Mouse (Mus musculus) thymus, postnatal 10 days (tissue): Measurements from ENCODE around the gene Rasa2.
"Not testable (repeated sequence)": the region's sequence is repeated elsewhere in the genome, so short reads cannot be mapped to it uniquely, and the experiment has no call there.

Experiments used
- DNase-seq, 2 experiments: peaks; one replicate each; pipeline ENCODE4 v3.0.0; 2021; ENCODE audit warnings: low spot score in 2 of 2

Rasa2 gene

DNA sequence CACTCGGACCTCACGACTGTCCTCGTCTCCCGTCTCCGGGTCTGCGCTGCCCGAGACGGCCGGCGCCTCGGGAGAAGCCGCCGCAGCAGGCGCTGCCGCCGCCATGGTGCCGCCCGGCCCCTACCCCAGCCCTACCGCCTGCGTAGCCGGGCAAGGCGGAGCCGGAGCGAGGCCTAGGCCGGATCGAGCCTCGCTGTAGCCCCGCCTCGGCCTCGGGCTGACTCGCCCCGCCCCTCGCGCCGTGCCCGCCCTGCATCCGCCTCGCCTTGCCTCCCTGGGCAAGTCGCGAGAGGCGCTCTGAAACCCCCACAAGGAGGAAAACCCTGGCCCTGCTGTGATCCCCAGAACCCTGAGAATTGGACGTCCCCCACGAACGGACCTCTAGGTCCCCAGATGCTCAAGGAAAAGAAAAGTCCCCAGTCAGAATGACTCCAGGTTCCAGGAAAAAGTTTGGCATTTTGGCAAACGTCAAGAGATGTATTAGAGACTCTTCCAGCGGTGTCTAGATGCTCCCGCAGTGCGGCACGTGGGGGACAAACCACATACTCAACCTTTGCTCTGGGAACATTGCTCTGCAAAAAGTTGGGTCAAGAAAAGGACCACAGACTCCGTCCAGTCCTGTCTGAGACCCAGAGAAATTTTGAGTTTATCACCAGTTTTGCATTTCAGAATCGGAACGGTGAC, at the start of gene Rasa2:
Rasa2 (minus strand) TSS at position 229 of the 684 bp plus-strand sequence.
- peak; percentile 92 to 94 for DNase-seq

DNA sequence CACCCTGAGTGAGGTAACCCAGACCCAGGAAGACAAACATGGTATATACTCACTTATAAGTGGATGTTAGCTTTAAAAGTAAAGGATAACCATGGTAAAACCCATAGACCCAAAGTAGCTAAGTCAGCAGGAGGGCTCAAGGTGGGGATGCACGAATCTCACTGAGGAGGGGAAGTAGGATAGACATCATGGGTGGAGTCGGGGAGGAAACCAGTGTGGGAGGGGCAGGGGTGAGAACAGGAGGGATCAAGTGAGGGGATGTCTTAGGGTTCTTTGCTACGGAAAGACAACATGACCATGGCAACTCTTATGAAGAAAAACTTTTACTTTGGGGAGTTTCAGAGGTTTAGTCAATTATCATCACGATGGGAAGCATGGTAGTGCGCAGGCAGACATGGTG, 47.2 kb upstream of the Rasa2 start:
- no peak for DNase-seq

DNA sequence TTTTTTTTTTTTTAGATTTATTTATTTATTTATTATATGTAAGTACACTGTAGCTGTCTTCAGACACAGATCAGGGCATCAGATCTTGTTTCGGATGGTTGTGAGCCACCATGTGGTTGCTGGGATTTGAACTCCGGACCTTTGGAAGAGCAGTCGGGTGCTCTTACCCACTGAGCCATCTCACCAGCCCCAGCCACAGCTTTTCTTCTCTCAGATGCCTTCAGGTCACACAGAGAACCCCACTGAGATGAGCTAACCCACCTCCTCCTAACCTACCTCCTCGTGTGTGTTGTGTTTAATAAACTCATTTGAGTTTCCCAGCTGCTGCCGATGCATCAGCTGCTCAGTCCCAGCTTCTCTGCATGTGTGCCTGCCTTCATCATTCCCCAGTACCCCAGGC, 46.3 kb upstream of the Rasa2 start:
- not testable (repeated sequence) for DNase-seq

DNA sequence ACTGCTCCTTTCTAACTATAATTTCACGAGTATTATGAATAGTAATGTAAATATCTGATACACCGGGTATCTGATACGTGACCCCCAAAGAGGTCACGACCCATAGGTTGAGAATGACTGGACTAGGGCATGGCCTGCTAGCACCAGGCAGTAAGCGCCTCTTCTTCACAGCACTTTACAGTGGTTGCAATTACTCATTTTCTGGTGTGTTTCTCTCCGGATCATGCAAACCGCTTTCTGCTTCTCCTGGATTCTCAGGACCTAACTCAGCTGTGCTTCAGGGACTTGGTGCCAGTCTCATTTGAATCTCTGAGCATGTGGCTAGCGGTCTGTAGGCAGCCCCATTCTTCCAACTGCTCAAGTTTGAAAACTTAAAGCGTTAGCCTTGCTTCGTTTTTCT, 45.3 kb upstream of the Rasa2 start:
- DNase-seq: no peak

DNA sequence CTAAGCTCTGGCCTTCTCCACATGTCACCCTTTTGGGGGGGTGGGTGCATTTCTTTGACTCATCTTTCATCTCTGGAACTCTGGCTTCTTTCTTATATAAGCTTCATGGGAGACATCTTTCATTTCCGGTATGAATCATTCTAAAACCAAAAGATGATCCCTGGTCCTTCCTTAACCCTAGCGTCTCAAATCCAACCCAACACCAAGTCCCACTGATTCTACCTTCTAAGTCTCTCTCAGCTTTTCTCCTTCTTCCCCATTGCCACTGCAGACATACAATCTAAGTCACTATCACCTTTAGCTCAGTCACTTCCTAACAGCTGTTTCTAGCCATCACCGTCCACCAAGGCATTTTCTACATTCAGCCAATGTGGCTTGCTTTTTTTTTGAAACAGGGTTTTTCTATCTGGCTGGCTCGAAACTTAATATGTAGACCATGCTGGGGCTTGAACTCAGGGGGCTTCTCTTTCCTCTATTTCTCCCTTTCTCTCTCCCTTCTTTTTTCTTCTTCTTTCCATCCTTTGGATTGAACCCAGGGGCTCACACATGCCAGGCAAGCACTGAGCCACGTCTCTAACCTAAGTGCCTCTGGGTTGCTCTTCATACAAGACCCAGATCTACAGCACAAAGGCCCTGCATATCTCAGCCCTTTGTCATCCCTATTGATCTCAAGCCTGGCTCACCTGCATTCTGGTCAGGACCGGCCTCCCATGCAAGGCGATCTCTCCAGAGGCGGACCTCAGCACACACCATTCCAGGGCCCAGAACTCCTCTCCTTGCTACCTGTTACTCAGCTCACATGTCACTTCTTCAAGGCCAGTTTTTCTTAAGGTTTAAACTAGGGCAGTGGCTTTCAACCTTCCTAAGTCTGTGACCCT, 44.6 kb upstream of the Rasa2 start:
- DNase-seq: no peak

DNA sequence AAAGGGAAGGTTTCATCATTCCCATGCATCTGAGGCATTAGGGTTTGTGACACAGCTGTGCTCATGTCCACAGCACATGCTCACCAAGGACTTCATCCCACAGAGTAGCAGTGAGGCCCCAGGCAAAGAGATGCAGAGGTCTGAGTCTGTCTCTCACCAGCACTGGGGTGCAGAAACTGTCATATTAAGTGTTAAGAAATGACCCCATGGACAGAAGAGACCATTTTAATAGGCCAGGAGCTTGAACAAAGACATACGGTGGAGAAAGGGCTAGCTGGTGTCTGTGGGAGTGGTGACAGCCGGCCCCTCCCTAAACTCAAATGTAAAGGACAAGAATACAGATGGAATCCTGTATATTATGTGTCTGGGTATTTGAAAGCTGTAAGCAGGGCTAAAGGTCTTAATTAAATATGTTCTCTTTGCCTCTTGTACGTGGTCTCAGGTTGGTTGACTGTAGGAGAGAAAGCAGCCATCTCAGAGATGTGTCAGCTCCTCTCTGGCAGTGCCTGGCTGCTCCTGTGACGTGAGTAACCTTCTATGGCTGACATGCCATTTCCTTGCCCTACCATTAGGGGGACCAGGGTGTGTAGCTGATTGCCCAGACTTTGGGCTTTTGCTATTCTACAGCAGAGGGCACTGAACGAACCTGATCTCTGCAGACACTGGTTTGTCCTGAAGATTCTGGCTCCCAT, 43.8 kb upstream of the Rasa2 start:
- peak; percentile 58 to 73 for DNase-seq

DNA sequence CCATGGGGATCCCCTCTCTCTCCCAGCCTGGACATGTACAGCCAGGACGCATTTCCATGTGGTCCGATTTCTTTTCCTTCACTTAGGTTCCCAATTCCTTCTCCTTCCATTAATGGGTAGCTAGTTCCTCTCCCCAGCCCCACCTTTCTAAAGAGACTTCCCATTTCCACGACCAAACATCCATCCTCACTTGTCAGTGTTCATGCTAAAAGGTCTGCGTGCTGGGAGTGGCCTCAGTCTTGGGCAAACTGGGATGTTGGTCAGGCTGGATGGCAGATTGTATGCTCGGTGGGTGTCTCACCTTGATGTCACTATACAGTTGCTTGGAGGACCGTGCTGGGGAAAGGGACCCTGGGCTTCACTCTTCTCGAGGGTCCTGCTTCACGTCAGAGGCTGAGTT, 42.9 kb upstream of the Rasa2 start:
- DNase-seq: no peak

DNA sequence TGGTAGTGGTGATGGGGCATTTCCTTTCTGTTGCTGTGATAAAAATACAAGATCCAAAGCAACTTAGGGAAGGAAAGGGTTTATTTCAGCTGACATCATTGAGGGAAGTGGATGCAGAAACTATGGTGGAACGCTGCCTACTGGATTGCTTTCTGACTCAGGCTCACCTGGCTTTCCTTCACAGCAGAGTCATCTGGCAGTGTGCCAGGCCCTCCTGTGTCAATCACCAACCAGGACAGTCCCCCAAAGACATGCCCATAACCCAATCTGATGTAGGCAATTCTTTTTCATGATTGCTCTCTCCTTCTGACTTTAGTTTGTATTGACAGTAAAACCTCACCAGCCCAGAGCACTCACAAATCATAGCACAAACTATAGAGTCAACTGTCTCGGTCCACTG, 41.0 kb upstream of the Rasa2 start:
- no peak for DNase-seq

DNA sequence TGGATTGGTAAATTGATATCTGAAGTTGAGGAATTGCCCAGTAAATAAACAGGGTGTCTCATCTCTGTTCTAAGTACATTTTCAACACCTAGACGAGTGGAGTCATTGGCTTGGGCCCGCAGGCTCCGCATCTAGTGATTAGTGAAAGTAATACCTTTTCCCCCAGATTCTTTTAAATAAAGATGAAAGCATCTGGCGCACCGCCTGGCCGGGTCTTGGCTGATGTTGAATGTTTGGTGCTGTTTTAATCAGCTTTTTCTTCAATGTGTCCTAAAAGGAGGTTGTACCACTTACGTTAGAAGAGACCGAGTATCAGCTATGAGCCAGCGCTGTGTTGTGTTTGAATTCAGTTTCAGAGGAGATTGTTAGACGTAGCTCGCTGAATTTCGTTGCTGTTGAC, 39.8 kb upstream of the Rasa2 start:
- DNase-seq: no peak

DNA sequence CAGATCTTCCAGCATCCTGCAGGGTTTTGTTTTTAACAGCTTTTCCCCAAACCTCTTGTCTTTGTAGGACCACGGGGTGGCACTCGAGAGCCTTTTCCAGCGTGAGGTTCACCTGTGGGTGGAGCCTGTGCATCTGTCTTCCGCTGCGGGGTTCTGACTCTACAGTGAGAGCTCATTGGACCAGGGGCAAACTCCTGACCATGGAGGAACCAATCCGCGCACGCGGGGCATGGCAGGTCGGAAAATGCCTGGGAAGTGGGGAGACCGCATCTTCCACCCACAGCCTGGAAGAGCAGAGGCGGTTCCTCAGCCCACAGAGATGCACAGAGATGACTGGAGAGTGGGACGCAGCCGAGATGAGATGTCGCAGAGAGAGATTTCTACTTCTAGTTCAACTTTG, 38.5 kb upstream of the Rasa2 start:
- peak; percentile 94 to 96 for DNase-seq

DNA sequence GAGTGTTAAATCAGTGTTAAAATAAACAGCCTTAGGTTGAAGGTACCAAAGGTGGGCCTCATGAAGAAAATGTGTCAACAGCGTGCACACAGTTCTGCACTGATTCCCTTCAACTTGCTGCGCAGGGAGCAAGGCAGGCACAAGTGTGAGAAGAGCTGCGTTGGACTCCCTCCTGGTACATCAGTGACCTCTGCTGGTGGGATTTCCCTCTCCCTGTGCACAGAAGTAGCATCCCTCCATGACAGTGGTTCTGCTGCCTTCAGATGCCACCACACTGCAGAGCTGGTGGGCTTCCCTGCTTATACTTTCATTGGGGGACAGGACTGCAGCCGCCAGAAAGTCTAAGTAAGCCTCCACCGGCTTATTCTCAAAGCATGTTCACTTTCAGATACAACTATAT, 37.2 kb upstream of the Rasa2 start:
- DNase-seq: peak; percentile 54 to 77

DNA sequence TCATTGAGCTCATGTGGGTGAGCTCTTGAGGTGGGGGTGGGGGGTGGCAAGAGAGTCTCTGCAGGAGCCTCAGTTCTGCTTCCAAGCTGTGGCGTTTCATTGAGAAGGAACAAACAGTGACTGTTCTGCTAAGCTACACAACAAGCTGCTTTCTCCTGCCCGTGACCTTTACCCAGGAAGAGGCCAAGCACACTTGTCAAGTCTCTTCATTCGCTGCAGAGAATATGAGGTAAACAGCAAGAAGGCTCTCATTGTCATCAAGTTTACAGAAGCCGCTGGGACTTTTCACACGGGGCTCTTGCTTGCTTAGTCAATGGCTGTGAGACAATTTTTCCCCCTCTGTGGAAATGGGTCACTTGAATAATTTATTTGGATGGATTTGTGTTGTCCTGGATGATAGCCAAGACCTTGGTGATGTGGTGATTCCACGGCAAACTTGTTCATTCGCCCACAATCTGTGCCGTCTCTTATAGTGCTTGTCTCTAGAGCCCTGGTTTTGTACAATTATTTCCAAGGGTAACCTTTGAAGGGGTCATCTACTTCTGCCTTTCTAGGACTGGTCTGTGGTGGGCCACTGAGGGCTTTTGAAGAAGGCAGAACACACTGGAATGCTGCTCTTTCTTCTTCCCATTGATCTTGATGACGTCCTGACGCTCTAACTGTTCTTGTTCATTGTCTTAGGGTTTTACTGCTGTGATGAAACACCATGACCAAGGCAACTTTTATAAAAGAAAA, 29.3 kb upstream of the Rasa2 start:
- no peak for DNase-seq

DNA sequence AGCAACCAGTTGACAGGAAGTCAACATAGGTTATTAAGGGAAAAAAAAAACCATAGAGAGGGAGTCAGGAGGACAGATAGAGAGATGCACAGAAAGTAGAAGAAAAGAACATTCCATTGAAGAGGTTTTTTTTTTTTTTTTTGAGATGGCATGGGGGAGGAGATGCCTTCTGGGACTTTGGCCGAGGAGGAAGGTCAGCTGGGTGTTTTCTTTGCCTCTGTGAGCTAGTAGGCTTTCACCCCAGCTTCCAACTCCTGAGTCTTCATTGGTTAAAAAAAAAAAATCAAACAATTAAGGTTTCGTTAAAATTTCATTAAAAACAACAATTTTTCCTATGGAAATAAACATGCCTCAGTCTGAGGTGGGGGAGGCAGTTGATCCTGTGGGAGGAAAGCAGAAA, 28.4 kb upstream of the Rasa2 start:
- DNase-seq: no peak

DNA sequence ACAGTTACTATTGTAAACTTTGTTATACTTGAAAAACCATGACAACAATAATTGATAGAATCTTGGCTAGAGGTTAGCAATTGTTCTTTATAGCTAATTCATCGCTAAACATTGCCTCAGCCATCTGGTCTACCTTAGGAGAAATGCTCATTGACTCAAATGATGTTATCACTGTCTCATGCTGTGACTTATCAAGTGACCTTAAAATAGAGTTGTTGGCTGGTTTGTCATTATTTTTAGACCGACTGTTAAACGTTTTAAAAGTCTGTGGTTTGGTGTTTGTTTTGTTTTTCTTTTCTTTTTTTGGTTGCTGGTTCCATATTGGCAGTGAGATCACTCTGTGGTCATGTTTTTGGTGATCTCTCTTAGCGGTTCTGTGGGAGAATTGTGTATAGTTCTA, 22.1 kb upstream of the Rasa2 start:
- no peak for DNase-seq

DNA sequence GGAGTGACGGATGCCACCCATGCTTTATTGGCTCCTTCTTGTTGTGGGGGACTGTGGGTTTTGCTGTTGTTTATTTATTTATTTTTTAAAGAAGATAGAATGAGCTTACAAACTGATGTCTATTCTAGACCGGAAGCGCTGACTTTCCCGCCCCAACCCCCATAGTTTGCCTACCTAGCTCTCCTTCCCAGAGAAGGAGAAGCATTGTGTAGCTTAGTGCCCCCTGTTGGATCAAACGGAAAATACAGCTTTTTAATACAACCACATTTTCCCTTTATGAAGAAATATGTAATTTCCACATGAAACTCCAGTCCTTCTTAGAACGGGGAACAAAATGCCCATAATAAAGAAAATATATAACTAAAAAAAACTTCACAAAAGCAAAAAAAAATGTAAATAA, 21.3 kb upstream of the Rasa2 start:
- peak in 1 of 2 experiments; percentile 60 for DNase-seq

DNA sequence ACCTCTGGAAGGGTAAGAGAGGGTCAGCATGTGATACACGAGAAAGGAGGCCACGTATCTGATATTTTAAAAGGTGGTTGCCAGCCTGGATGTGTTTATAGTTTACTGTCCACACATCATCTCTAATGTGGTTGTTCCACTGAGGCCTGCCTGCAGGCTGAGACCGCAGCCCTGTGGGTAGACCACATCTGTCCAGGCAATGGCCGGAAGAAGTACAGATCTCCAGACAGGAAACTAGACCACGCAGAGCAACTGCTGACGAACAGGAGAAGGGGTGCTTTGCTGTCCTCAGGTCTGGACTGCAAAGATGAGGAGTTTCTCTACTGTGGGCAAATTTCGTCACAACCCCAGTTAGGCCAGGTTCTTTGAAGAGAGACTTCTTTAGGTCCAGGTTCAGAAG, 19.4 kb upstream of the Rasa2 start:
- no peak for DNase-seq

DNA sequence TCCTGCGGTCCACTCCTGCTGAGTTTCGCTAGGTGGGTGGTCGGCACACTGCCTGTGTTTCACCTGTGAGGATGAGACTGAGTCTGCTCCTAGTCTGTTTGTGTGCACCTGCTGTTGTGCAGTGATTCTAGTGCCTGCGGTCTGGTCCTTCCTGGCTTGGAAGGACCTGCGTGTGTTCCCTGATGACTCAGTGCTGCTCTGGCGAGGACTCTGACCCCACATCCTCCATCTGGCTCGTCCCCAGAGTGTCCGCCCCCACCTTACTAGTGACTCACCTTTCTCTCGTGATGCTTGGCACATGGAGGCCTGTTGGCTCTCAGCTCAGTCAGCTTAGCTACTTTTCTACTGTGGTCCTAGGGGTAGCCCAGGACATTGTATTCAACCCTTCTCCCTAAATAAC, 18.5 kb upstream of the Rasa2 start:
- DNase-seq: no peak

DNA sequence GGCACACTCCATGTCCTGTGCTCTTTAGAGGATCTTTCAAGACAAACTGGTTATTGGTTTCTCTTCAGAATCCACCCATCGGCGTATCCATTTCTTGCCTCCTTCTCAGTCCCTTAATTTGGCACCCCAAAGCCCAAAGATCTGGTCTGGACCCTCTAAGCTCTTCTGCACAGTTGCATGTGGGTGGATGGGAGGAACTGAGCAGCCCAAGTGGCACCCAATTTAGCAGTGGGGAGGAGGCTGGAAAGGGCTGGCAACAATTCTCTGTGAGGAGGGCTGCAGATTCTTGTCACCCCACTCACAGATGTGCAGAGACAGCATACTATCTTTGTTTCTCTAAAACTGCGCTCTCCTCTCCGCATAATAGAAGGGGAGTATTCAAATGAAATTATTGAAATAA, 17.9 kb upstream of the Rasa2 start:
- DNase-seq: no peak

DNA sequence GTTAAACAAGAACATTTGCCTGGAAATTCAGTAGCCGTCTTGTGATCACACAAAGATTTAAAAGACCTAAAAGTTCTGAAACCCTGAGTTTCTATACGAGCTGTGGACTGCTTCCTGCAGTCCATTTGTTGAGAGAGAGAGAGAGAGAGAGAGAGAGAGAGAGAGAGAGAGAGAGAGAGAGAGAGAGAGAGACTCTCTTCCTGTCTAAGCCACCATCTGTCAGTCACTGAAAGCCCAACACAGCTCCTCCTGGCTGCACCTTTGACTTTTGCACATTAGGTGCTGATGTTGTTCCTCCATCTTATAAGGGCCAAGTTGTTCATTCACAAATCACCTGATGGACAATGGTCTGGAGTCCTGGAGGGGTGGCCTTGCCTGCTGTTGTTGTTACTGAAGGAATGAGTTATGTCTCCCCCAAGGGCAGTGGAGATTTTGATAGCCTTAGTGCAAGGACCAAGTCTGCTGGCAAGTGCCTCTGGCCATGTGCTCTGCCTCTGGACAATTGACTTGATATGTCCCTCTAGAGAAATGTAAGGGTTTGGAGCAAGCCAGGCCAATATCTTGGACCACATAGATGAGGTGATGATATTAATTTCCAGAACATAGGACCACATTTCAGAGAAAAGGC, 15.4 kb upstream of the Rasa2 start:
- no peak for DNase-seq

DNA sequence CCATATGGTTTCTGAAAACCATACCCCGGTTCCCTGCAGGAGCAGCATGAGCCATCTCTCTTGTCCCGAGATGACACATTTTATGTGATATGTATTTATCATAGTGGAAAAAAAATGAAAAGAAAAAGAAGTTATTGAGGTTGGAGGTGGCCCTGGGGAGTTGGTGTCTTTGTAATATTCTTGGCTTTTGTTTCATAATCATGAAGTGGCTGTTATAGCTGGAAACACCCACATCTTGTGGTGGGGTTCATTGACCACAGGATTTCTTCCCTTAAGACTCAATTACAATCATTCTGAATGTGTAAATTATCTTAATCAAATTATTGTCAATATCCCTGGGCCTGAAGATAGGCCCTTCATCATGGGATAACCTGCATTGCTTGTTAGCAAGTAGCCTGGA, 13.4 kb upstream of the Rasa2 start:
- no peak for DNase-seq

DNA sequence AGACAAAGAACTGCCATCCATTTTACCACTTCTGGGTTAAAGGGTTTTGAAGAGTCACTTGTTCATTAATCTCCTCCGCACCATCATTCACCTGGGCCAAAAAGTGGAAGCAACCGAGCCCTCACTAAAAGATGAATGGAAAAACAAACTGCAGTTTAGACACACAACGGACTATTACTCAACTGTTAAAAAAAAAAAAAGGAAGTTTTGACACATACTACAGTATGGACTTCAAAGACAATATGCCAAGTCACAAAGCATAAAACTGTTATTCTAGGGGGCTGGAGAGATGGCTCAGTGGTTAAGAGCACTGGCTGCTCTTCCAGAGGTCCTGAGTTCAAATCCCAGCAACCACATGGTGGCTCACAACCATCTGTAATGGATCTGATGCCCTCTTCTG, 12.6 kb upstream of the Rasa2 start:
- DNase-seq: not testable (repeated sequence)

DNA sequence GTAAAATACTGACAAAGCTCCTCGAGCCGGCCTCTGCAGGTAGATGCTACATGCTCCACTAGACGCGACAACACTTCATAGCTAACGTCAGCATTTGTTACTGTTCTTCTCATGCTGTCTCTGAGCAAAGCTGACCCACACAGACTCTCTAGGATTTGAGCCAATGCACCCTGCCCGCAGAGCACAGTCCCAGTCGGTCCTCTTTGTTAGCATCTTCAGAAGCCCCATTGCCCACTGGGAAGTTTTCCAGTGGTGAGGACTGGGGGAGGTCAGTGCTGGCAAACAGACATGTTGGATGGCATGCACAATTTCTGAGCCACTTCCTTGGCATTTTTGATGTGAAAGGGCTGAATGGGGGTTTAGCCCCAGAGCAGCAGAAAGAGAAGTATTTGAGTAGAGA, 8.0 kb upstream of the Rasa2 start:
- no peak for DNase-seq
